Mouse (Mus musculus) ES-E14 (cell line): ENCODE measurements around the gene Fam222b.

Experiments used
- HCFC1 ChIP-seq: IDR thresholded peaks from 2 replicates; pipeline ENCODE4 v1.6.1; 2012; ENCODE audit warnings: low read length, inconsistent platforms, borderline replicate concordance; ENCODE audit not compliant: insufficient read depth
- ZNF384 ChIP-seq: IDR thresholded peaks from 2 replicates; pipeline ENCODE4 v1.6.1; 2012; ENCODE audit warnings: low read depth, low read length, inconsistent platforms

DNA sequence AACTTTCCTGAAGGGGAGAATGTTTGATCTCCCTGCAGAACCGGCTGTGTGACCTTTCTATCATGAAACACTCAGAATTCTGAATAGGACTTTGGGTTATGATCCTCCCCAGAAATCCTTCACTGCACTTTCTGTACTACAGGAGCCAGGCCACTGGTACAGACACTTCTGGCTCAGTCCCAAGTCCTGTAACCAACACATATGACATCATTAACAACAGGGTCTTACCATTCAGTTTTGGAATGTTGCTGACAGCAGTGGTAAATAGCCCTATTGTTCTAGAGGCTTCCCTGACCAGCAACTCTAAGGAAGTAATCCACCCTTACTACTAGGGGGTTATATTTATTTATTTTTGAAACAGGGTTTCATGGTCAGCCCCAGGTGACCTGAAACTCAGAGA lies 98.7 kb downstream of the Fam222b start, which contains the start of gene Proca1:
- TF ChIP-seq HCFC1 (no peak), ZNF384 (no peak)
